Mouse (Mus musculus) forebrain, postnatal 0 days (tissue): ENCODE measurements around the gene Brca2. TPM values are rescaled to one million over a fixed set of nuclear protein-coding genes. Genes with fewer than 3 reads are reported as not detected.

Experiments
- ATAC-seq: fragments of 200-750 bp; cut with Nextera tagmentation; 2 replicates; pipeline ENCODE4 v1.8.0; 2017; ENCODE audit warnings: mild to moderate bottlenecking, moderate library complexity
- DNase-seq: peaks from one replicate; pipeline ENCODE4 v3.0.0-alpha.2; 2015
- H3K27ac ChIP-seq: fragments of 300-500 bp; sonication (generic); 2 replicates; pipeline ENCODE4 v1.5.1; 2014; ENCODE audit warnings: low read depth, mild to moderate bottlenecking, antibody characterized with exemption, low read length, moderate library complexity, mixed read lengths
- H3K27me3 ChIP-seq: fragments of 300-500 bp; sonication (generic); 2 replicates; pipeline ENCODE4 v1.6.1; 2014; ENCODE audit warnings: mild to moderate bottlenecking, low read length, mixed read lengths; ENCODE audit not compliant: insufficient read depth
- H3K36me3 ChIP-seq: fragments of 300-500 bp; sonication (generic); 2 replicates; pipeline ENCODE4 v1.6.1; 2014; ENCODE audit warnings: mild to moderate bottlenecking, moderate library complexity; ENCODE audit not compliant: insufficient read depth
- H3K4me1 ChIP-seq: fragments of 300-500 bp; sonication (generic); 2 replicates; pipeline ENCODE4 v1.6.1; 2014; ENCODE audit warnings: antibody characterized with exemption; ENCODE audit not compliant: insufficient read depth
- H3K4me2 ChIP-seq: fragments of 300-500 bp; sonication (generic); 2 replicates; pipeline ENCODE4 v1.6.1; 2014; ENCODE audit warnings: low read depth, mild to moderate bottlenecking, moderate library complexity
- H3K4me3 ChIP-seq: fragments of 300-500 bp; sonication (generic); 2 replicates; pipeline ENCODE4 v1.5.1; 2014; ENCODE audit warnings: low read depth, low read length, mixed read lengths
- H3K9ac ChIP-seq: fragments of 300-500 bp; sonication (generic); 2 replicates; pipeline ENCODE4 v1.6.1; 2014; ENCODE audit warnings: mild to moderate bottlenecking
- H3K9me3 ChIP-seq: fragments of 300-500 bp; sonication (generic); 2 replicates; pipeline ENCODE4 v1.6.1; 2016; ENCODE audit warnings: low read length
- CTCF ChIP-seq: sonication (generic); IDR thresholded peaks from 2 replicates; pipeline ENCODE4 v1.5.1; 2016; ENCODE audit warnings: antibody characterized with exemption, control low read depth, low read depth
- WGBS: fragments of 180-500 bp; shearing (Covaris S2); extraction: QIAGEN DNeasy Blood & Tissue Kit; methylation state at CpG from one replicate; pipeline ENCODE4 v1.1.7; 2014; 5-methylcytosine and 5-hydroxymethylcytosine counted together
- polyA plus RNA-seq: library from polyadenylated mRNA; unstranded; fragments of >200 nt; fragmentation: Nextera tagmentation; extraction: Ambion mirVana; gene quantifications from 2 replicates; pipeline ENCODE4 v1.2.1, GENCODE M21; 2015
- total RNA-seq: library from RNA; depleted of rRNA; stranded (reverse); fragments of >200 nt; gene quantifications from 2 replicates; pipeline ENCODE4 v1.2.3, GENCODE M21; 2014

Brca2 gene
- total and polyA plus RNA-seq, 2 experiments from 2014 or later = 9.7 to 9.8 TPM

DNA sequence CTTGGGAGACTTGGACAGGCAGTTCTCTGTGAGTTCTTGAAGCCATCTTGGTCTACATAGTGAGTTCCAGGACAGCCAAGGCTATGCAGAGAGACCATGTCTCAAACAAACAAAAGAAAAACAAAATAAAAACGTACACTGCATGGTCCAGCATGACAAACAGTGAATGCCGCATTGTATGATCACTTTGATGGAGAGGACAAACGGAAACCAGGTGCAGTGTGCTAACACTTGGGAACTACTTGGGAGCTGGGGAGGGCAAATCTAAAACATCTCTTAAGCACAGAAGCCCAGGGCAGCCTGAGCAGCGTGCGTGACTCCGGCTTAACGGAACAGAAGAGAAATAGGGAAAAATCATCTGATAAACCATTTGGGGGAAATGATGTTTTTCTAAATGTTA is 74.7 kb downstream of the Brca2 start, which contains the start of gene N4bp2l1:
Gene N4bp2l1 (minus strand): TSS at position 101 of the 400 bp plus-strand sequence.
- Histone ChIP-seq H3K27me3 (0 out of 2 replicates have a peak, but pooled peaks cover 3% of the 10 kb centered on the region), H3K27ac (no peak within 1 kb of the TSS), H3K9me3 (no peaks in the 10 kb centered on the region), H3K36me3 (0 out of 2 replicates have a peak, but pooled peaks cover 8% of the 10 kb centered on the region), H3K4me3 (no peak within 1 kb of the TSS), H3K4me1 (peaks cover 11% of the 10 kb centered on the region; the same call in 1 of the 2 replicates), H3K9ac (no peak within 1 kb of the TSS), H3K4me2 (no peak within 1 kb of the TSS)
- DNase-seq = no peak
- WGBS = 84% methylated on average over 7 of the region's 7 CpGs
- no peak for ATAC-seq
- no peak for TF ChIP-seq CTCF

DNA sequence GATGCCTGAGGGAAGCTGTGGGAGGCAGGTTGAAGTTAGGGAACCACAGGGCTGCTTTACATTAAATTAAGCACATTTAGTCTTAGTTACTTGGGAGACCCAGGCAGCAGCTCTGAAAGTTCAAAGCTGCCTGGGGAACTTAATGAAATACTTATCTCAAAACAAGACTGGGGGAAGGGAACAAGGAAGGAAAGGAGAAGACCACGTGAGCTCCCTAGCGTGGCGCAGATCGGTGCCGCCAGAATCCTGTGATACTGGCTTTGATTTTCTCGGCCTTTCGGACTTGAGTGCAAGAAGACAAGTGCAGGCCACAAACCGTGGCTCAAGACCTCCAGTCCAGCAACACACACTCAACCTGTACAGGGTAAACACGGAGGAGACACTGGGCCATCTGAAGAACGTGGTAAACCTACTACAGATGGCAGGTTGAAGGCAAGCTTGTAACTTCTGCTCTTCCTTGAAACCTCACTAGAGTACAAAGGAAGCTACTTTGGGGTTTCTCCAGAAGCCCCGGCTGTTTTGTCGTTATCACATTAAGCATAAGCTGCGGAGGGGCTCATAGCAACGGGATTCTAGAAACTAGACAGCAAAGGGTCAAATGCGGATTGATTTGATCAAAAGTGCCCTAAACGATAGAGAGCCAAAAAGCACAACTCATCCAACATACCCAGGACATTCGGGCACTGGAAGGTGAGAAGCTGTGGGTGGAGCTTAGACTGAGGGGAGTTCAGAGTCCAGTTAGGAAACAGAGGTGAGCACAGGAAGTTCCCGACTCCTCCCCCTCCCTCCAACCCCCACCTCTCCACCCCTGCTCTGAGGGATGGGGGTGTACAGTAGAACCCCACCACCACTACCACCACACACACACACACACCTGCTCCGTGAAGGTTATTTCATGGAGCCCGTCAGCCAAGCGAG is 76.0 kb downstream of the Brca2 start:
- no peak for DNase-seq
- TF ChIP-seq CTCF = no peak
- no peaks in the 10 kb centered on the region for H3K9me3 ChIP-seq
- H3K4me2 ChIP-seq = no peak overlapping the region
- H3K4me1 ChIP-seq = peaks cover 11% of the 10 kb centered on the region; the same call in 1 of the 2 replicates
- no peak overlapping the region for H3K4me3 ChIP-seq
- H3K27ac ChIP-seq = no peak overlapping the region
- ATAC-seq = no peak
- no peak overlapping the region for H3K9ac ChIP-seq
- H3K36me3 ChIP-seq = 0 out of 2 replicates have a peak, but pooled peaks cover 8% of the 10 kb centered on the region
- 73% methylated on average over 21 of the region's 21 CpGs for WGBS
- 0 out of 2 replicates have a peak, but pooled peaks cover 3% of the 10 kb centered on the region for H3K27me3 ChIP-seq

DNA sequence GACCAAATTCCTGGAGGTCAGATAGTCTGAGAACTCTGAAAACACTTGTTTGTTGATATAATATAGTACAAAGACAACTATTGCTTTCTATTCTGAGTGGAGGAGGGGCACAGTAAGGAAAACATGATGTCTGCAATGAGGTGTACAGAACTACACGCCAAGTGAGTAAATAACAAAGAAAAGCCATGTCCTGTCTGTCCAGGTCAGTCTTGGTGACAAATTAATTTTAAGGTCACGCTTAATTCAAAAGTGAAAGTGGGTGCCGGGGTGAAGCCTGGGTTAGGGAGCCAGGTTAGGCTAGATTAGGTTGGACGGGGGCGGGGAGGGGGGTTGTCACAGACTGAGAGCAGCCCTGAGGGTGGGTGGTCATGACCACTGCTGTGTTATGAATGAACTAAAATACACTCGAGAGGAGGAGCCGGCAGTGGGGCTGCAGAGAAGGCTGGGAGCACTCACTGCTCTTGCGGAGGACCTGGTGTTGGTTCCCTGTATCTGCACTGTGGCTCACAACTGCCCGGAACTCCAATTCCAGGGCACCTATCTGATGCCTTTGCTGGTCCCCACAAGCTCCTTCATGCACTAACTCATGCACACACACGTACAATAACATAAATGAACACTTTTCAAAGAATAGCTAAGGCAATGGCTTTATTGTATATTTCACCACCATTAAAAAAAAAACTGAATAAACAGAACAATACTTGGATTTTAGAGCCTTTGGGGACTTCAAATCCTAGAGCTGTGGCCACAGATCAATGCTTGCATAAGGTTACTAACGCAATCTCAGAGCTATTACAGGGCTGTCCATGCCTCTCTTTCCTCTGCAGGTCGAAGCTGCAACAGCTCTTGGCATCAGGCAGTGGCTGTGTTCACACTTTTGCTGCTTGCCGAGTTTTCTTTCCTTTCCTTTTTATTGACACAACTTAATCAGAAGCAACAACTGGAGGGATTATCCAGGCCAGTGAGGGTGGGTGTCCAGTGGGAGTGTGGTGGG is 77.2 kb downstream of the Brca2 start:
- Histone ChIP-seq H3K27ac (no peak overlapping the region), H3K9me3 (no peaks in the 10 kb centered on the region), H3K9ac (no peak overlapping the region), H3K4me1 (peaks cover 11% of the 10 kb centered on the region; the same call in 1 of the 2 replicates), H3K27me3 (0 out of 2 replicates have a peak, but pooled peaks cover 3% of the 10 kb centered on the region), H3K36me3 (0 out of 2 replicates have a peak, but pooled peaks cover 8% of the 10 kb centered on the region), H3K4me2 (no peak overlapping the region), H3K4me3 (no peak overlapping the region)
- ATAC-seq (no peak), DNase-seq (no peak)
- no peak for TF ChIP-seq CTCF
- 72% methylated on average over 13 of the region's 13 CpGs for WGBS

DNA sequence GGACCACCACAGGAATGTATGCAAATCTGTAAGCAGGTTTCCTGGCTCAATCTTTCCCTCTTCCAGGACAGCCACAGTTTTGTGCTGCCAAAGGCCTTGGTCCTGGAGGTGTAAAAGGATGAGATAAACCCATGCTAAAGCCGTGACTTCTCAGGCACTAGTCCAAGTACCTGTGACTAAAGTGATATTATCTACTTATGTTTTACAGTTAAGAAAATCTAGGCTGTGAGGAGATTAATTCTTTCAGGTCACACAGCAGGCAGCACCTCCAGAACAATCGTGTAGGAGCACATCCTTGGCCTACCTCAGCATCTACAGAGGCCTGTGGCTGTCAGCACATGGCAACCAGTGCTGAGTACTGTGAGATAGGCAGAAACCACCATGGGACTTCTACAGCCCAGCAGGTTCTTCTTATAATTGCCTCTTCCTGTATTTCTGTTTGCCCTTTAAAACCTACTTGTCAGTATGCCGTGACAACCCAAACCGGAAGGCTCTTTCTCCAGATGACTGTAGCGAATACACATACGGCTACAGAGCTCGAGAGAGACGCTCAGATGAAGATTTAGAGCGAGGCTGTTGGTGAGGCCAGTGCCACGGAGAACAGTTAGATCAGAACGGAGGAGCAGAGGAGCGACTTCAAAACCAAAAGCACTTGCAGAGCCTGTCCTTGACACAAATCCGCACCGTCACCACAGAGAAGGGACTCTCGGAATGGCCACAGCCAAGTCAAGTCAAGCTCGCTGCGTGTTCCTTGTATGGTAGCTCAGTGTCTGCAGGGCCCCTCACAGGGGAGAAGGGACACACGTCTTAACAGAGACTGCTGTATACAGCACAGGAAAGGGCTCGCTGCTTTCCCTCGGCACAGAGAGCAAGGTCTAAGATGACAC is 78.4 kb downstream of the Brca2 start:
- Histone ChIP-seq H3K9ac (no peak overlapping the region), H3K27ac (peak overlapping the region; percentile 47), H3K9me3 (no peaks in the 10 kb centered on the region), H3K36me3 (peaks cover 8% of the 10 kb centered on the region; the same call in 1 of the 2 replicates), H3K27me3 (0 out of 2 replicates have a peak, but pooled peaks cover 3% of the 10 kb centered on the region), H3K4me2 (no peak overlapping the region), H3K4me3 (no peak overlapping the region), H3K4me1 (peaks cover 11% of the 10 kb centered on the region; the same call in 1 of the 2 replicates)
- WGBS = 74% methylated on average over 20 of the region's 20 CpGs
- TF ChIP-seq CTCF = no peak
- DNase-seq (no peak), ATAC-seq (peak; percentile 18; the same call in 1 of the 2 replicates)

DNA sequence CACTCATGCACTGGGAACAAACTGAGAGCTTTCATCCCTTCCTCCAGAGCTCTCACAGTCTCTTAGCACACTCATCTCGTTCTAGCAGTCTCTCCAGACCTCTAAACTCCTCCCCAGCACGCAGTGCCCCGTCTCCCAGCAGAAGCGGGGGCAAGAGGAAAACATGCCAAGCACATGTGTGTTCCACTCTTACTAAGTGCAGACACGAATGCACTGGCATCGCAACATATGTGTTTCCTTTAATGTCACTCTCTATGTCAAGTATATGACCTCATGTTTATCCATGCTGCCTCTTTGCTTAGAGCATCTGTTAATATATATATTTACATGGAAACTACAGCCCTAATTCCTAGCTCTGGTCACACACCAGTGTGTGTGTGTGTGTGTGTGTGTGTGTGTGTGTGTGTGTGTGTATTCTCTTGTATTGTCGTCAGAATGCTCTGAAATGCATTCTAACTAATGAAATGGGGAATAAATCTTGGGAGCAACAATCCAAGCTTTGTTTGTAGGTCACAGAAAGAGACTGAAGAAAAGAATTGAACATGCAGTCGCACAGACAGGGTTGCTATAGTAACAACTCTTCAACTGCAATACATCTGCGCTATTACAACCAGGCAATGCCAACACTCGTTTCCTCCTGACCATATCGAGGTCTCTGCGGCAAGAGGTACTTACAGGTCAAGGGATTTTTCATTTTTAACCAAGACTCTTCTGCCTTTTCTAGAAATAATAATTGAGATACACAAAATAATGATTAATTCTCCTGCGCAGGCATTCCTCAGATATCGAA is 79.2 kb downstream of the Brca2 start:
- peaks cover 14% of the 10 kb centered on the region; the same call in 1 of the 2 replicates for H3K36me3 ChIP-seq
- H3K27me3 ChIP-seq = no peaks in the 10 kb centered on the region
- 46% methylated on average over 14 of the region's 14 CpGs for WGBS
- H3K9me3 ChIP-seq = no peaks in the 10 kb centered on the region
- peaks cover 11% of the 10 kb centered on the region; the same call in 1 of the 2 replicates for H3K4me1 ChIP-seq
- DNase-seq (peak; percentile 51), ATAC-seq (peak; percentile 85)
- no peak overlapping the region for H3K4me3 ChIP-seq
- H3K4me2 ChIP-seq = no peak overlapping the region
- H3K9ac ChIP-seq = no peak overlapping the region
- TF ChIP-seq CTCF = no peak
- peak overlapping the region; percentile 47 for H3K27ac ChIP-seq
